Mouse (Mus musculus) hindbrain, embryonic 12.5 days (tissue): ENCODE measurements around the gene Tbc1d1. TPM values are rescaled to one million over a fixed set of nuclear protein-coding genes. Genes with fewer than 3 reads are reported as not detected.

Source experiments
- ATAC-seq: fragments of 200-750 bp; cut with Nextera tagmentation; 2 replicates; pipeline ENCODE4 v1.8.0; 2017; ENCODE audit warnings: moderate TSS enrichment; ENCODE audit not compliant: low FRiP score
- H3K27ac ChIP-seq: fragments of 300-500 bp; sonication (generic); 2 replicates; pipeline ENCODE4 v1.5.1; 2016; ENCODE audit warnings: mild to moderate bottlenecking
- H3K27me3 ChIP-seq: fragments of 300-500 bp; sonication (generic); 2 replicates; pipeline ENCODE4 v1.6.1; 2016; ENCODE audit warnings: mild to moderate bottlenecking
- H3K36me3 ChIP-seq: fragments of 300-500 bp; sonication (generic); 2 replicates; pipeline ENCODE4 v1.6.1; 2016; ENCODE audit warnings: mild to moderate bottlenecking
- H3K4me1 ChIP-seq: fragments of 300-500 bp; sonication (generic); 2 replicates; pipeline ENCODE4 v1.6.1; 2016
- H3K4me2 ChIP-seq: fragments of 300-500 bp; sonication (generic); replicated peaks from 2 replicates; pipeline ENCODE4 v1.6.1; 2016; ENCODE audit warnings: mild to moderate bottlenecking
- H3K4me3 ChIP-seq: fragments of 300-500 bp; sonication (generic); 2 replicates; pipeline ENCODE4 v1.5.1; 2016; ENCODE audit warnings: mild to moderate bottlenecking
- H3K9ac ChIP-seq: fragments of 300-500 bp; sonication (generic); 2 replicates; pipeline ENCODE4 v1.6.1; 2016; ENCODE audit warnings: mild to moderate bottlenecking, moderate library complexity
- H3K9me3 ChIP-seq: fragments of 300-500 bp; sonication (generic); replicated peaks from 2 replicates; pipeline ENCODE4 v1.6.1; 2016; ENCODE audit warnings: mild to moderate bottlenecking
- WGBS: fragments of 180-500 bp; shearing (Covaris S2); methylation state at CpG from one replicate; pipeline ENCODE4 v1.1.7; 2016; 5-methylcytosine and 5-hydroxymethylcytosine counted together
- polyA plus RNA-seq: library from polyadenylated mRNA; unstranded; fragments of >200 nt; fragmentation: Nextera tagmentation; extraction: Ambion mirVana; gene quantifications from 2 replicates; pipeline ENCODE4 v1.2.1, GENCODE M21; 2016

The Tbc1d1 gene
- polyA plus RNA-seq, 1 experiment from 2014 or later, result 24.5 TPM

DNA sequence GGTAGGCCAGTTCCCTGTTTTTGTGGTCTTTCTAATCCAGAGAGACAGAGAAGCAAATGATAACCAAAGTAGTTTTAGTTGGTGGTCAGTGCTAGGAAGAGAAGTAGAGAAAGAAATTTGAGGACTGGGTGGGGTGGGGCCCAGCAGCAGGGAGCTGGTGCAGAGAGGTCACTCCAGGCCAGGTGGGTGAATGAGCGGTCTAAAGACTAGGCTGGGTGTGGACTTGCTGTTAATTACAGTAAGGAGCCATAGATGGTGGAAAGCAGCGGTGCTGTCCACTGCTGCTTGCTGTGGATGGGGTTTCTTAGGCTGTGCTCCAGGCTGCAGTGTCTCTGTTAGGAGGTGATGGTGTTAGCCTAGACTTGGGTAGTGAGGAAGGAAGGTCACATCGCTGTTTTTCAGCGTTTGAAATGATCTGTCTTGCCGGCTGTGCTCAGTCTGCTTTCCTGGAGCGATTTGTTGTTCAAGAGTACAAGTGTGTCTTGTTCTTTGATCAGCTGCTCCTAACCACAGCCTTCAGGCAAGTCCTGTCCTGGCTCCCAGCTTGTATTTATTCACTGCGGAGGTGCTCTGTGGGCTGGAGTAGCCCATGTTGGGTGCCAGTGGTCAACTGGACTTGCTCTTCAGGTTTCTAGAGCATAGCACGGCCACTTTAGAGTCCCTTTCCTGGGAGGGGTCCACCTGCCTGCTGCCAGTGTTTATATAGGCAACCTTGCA lies 78.3 kb downstream of the Tbc1d1 start:
- Histone ChIP-seq H3K36me3 (no peaks in the 10 kb centered on the region), H3K27me3 (no peaks in the 10 kb centered on the region), H3K4me3 (no peak overlapping the region), H3K4me2 (no peak overlapping the region), H3K27ac (no peak overlapping the region), H3K4me1 (peaks cover 20% of the 10 kb centered on the region), H3K9me3 (no peaks in the 10 kb centered on the region), H3K9ac (no peak overlapping the region)
- no peak for ATAC-seq
- WGBS, result 79% methylated on average over 8 of the region's 8 CpGs

DNA sequence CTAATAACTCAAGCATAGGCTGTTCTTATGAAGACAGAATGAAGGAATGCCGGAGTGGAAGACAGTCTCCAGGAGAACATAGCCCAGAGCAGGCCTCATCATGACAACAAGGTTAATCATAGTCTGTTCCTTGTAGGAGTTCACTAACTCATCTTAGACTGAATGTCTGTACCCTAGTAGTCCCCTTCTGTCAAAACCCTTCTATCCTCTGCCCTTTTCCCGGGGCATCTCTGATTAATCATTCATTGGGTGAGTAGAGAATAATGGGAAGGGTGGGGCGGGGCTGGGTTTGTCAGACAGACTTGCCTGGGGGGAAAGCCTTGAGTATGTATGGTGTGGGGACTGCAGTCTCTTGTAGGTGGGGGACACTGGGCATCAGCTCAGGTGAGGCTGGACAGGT lies 79.1 kb downstream of the Tbc1d1 start:
- H3K4me1 ChIP-seq, result peaks cover 20% of the 10 kb centered on the region
- no peak for ATAC-seq
- H3K27ac ChIP-seq, result no peak overlapping the region
- no peak overlapping the region for H3K4me3 ChIP-seq
- no peaks in the 10 kb centered on the region for H3K9me3 ChIP-seq
- no peak overlapping the region for H3K9ac ChIP-seq
- WGBS, result 58% methylated on average over 3 of the region's 3 CpGs
- H3K4me2 ChIP-seq, result no peak overlapping the region
- no peaks in the 10 kb centered on the region for H3K36me3 ChIP-seq
- no peaks in the 10 kb centered on the region for H3K27me3 ChIP-seq

DNA sequence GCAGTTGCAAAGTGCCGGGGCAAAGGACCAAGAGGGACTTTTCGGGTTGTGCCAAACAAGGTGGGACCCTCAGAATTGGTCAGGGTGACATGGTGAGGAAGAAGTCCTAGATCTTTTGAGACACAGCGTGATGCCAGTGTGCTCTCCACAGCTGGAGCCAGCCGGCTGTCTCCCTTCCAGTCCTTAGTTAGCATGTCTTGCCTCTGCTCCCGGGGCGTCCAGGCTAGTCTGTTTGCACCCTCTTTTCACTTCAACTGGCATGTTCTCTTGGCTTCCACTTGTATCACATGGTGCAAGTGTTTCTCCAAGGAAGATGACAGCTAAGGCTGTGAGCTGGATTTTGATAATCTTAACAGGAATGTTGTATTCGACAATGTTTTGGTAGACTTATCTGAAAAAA lies 80.5 kb downstream of the Tbc1d1 start:
- no peaks in the 10 kb centered on the region for H3K36me3 ChIP-seq
- no peak overlapping the region for H3K4me2 ChIP-seq
- no peak overlapping the region for H3K4me3 ChIP-seq
- no peaks in the 10 kb centered on the region for H3K27me3 ChIP-seq
- WGBS, result 58% methylated on average over 7 of the region's 7 CpGs
- no peaks in the 10 kb centered on the region for H3K9me3 ChIP-seq
- no peak for ATAC-seq
- H3K9ac ChIP-seq, result no peak overlapping the region
- no peak overlapping the region for H3K27ac ChIP-seq
- H3K4me1 ChIP-seq, result peaks cover 14% of the 10 kb centered on the region

DNA sequence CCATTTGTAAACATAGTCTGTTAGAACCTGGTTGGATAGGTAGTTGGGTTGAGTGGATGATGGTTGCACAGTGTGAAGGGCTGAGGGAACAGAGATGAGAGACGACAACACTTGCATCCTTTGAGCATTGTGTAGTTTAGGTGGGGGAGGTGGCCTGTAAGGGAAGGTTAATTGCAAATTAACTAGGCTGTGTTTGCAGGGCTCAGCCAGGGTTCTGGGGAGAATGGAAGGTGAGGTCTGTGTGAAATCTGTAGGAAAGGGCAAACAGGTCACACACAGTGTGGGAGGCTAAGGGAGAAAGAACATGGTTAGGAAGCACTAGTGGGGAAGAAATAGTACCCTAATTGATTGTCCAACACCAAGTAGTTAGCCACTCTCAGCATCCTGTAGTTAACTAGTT lies 81.2 kb downstream of the Tbc1d1 start:
- Histone ChIP-seq H3K27ac (no peak overlapping the region), H3K36me3 (no peaks in the 10 kb centered on the region), H3K4me2 (no peak overlapping the region), H3K9me3 (no peaks in the 10 kb centered on the region), H3K9ac (no peak overlapping the region), H3K27me3 (no peaks in the 10 kb centered on the region), H3K4me1 (peaks cover 14% of the 10 kb centered on the region), H3K4me3 (no peak overlapping the region)
- 28% methylated on average over 1 of the region's 1 CpGs for WGBS
- no peak for ATAC-seq

DNA sequence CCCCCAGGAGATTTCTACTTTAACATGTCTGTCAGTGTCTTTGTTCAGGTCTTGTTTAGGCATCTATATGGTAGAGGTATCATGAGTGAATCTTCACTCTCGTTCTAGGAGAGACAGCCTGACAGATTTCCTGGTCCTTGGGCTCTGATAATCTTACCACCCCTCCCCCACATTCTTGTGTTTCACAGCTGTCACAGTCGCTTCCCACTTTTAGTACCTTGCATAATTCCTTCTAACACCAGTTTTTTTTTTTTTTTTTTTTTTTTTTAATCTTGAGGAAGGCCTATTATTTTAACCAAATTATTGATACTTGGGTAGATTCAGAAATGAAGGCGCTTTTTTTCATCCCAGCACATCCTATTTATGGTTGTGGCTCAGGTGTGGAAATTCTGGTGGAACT lies 81.6 kb downstream of the Tbc1d1 start:
- H3K9me3 ChIP-seq, result no peaks in the 10 kb centered on the region
- no peak overlapping the region for H3K9ac ChIP-seq
- WGBS, result 57% methylated on average over 3 of the region's 3 CpGs
- no peak overlapping the region for H3K27ac ChIP-seq
- no peak overlapping the region for H3K4me2 ChIP-seq
- no peaks in the 10 kb centered on the region for H3K27me3 ChIP-seq
- no peak overlapping the region for H3K4me3 ChIP-seq
- peaks cover 14% of the 10 kb centered on the region for H3K4me1 ChIP-seq
- ATAC-seq, result no peak
- H3K36me3 ChIP-seq, result no peaks in the 10 kb centered on the region

DNA sequence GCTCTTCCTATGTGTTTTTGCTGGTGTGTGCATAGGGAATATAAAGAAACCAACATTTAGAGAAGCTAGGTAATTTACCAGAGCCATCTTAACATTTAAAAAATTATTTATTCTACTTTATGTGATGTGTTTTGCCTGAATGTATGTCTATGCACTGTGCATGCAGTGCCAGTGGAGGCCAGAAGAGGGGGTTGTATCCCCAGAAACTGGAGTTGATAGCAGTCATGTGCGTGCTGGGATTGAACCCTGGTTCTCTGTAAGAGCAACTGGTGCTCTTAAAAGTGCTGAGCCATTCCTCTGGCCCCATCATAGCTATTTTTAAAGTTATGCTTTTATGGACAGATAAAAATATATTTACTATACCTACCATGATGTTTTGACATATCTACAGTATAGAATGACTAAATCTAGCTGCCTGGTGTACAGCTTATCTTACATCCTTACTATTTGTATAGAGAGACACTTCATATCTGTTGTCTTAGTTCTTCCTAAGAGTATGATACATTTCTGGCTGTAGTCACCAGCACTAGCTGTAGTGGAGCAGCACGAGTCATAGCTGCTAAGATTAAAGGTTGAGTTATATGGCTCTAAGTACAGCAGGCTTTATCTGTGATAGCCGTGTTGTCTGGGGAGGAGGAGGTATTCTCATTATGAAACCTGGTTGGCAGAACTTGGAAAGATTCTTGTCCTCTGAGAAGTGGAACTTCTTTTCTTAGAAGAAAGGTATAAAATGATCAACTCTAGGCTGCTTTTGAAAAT lies 83.0 kb downstream of the Tbc1d1 start:
- Histone ChIP-seq H3K4me1 (peaks cover 20% of the 10 kb centered on the region), H3K27ac (no peak overlapping the region), H3K4me2 (no peak overlapping the region), H3K9ac (no peak overlapping the region), H3K9me3 (no peaks in the 10 kb centered on the region), H3K27me3 (no peaks in the 10 kb centered on the region), H3K4me3 (no peak overlapping the region), H3K36me3 (no peaks in the 10 kb centered on the region)
- 94% methylated on average over 3 of the region's 3 CpGs for WGBS
- ATAC-seq, result no peak

DNA sequence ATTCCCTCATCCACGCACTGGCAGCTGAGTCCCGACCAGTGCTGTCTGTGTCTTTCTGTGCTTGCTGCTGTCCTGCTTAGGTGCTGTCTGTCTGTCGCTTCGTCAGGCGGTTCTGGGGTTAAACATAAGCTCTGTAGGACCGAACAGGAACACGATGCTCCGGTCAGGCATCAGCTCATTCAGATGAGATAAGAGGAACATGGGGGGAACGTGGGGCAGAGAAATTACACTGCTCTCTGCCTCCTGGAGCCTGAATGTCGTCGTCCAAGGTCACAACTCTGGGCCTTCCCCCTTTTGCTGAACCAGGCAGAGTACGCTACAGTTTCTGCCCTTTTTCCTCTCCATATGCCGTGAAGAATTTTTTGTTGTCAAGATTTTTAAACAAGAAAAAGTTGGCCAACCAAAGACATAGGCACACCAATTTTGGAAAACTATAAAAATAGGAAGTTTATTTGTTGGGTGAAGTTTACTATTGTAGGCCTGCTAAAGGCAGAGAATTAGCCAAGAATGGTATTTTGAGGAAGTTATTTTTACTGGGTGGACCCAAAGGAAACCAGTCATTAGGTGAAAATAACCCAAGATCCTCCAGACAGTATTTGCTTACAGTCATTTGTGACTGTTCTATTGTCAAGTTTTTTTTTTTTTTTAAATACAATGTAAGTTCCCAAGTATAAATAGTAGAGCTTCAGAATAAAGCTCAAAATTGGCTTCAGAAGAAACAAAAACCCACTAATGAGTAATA lies 85.0 kb downstream of the Tbc1d1 start:
- no peak overlapping the region for H3K4me2 ChIP-seq
- no peak overlapping the region for H3K9ac ChIP-seq
- H3K4me3 ChIP-seq, result no peak overlapping the region
- H3K27me3 ChIP-seq, result no peaks in the 10 kb centered on the region
- no peak for ATAC-seq
- peaks cover 22% of the 10 kb centered on the region for H3K4me1 ChIP-seq
- 75% methylated on average over 13 of the region's 13 CpGs for WGBS
- no peaks in the 10 kb centered on the region for H3K36me3 ChIP-seq
- no peaks in the 10 kb centered on the region for H3K9me3 ChIP-seq
- no peak overlapping the region for H3K27ac ChIP-seq

DNA sequence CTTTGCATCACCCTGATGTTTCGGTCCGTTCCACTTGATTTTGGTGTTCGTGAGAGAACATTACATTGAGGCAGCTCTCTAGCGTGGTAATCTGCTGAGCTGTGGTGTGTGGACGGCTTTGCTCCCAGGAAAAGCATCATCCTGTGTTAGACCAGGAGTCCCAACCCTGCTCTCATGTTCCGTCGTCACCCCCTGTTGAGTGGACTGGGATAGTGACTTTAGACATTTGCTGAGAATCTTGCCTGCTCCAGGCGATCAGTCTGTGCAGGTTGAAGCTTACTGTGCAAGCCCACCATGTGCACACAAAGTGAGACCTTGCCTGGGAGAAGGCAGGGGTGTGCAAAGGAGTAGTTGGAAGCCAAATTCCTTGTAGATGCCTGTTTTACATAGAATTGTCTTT lies 85.8 kb downstream of the Tbc1d1 start:
- Histone ChIP-seq H3K9ac (no peak overlapping the region), H3K4me3 (no peak overlapping the region), H3K4me1 (peaks cover 22% of the 10 kb centered on the region), H3K9me3 (no peaks in the 10 kb centered on the region), H3K4me2 (no peak overlapping the region), H3K27me3 (no peaks in the 10 kb centered on the region), H3K36me3 (no peaks in the 10 kb centered on the region), H3K27ac (no peak overlapping the region)
- no peak for ATAC-seq
- WGBS, result 91% methylated on average over 8 of the region's 8 CpGs

DNA sequence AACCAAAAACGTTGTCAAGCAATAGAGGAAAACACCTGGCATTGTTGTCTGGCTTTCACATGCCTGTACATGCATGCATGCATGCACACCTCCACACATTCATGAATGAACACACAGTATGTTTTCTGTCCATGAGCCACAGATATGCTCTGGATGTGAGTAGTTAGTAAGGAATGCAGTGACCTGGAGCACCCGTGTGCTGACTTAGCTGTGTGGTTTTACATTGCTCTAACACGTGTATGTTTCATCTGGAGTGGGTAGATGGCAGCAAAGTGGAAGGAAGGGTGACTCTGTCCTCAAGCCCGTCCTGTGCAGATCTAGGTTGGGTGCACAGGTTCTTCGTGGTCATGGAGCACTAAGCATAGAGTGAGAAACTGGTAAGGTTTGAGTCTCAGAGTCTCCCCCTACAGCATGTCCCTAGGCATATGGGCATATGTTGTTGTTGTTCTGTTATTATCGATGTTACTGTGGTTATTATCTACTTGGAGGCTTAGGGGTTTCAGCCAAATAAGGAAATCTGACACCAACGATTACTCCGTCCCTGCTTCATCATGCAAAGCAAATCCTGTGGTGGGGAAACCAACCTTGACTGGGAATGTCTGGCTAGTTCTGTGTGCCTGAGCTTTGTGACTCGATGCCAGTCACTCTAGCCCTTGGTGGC lies 86.8 kb downstream of the Tbc1d1 start:
- Histone ChIP-seq H3K4me3 (no peak overlapping the region), H3K27ac (no peak overlapping the region), H3K4me2 (no peak overlapping the region), H3K4me1 (peaks cover 16% of the 10 kb centered on the region), H3K9me3 (no peaks in the 10 kb centered on the region), H3K36me3 (no peaks in the 10 kb centered on the region), H3K9ac (no peak overlapping the region), H3K27me3 (no peaks in the 10 kb centered on the region)
- 69% methylated on average over 9 of the region's 9 CpGs for WGBS
- ATAC-seq, result no peak

DNA sequence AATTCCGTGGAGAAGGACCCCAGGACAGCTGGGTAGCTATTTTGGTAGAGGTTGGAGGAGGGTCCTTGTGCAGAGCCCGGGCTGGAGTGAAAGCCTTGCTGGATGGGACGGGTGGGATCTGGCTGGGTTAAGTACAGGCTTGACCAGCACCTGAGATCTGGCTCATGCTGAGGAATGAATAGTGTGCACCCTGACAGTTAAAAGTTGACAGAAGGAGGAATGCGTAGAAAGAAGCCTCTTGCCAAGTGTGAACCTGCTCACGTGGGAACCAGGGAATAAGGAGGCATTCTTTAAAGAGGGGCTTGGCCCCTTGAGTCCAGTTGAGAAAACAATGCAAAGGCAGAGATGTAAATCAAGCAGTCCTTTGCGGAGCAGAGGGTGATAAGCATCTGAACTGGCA lies 87.6 kb downstream of the Tbc1d1 start:
- H3K27me3 ChIP-seq, result no peaks in the 10 kb centered on the region
- 39% methylated on average over 6 of the region's 6 CpGs for WGBS
- no peak overlapping the region for H3K9ac ChIP-seq
- peaks cover 16% of the 10 kb centered on the region for H3K4me1 ChIP-seq
- no peak overlapping the region for H3K4me2 ChIP-seq
- no peak for ATAC-seq
- H3K4me3 ChIP-seq, result no peak overlapping the region
- H3K36me3 ChIP-seq, result no peaks in the 10 kb centered on the region
- H3K27ac ChIP-seq, result no peak overlapping the region
- H3K9me3 ChIP-seq, result no peaks in the 10 kb centered on the region

DNA sequence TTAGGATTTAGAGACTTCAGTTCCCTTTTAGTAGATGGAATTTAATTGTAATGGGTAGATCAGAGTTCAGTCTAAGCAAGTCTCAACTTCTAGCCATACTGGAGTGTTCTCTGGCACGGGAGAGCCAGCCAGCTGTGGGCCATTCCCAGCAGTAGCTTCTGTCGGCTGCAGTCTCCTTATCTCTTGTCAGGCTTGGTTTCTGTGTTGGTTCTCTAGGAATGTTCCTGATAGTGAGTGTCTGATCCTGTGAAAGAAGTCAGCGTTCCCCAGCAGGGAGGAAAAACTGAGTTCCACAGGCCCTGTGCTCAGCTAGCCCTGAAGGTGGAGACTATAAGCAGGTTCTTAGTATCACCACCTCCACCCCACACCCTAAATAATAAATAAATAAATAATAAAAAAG lies 88.2 kb downstream of the Tbc1d1 start:
- 37% methylated on average over 3 of the region's 3 CpGs for WGBS
- Histone ChIP-seq H3K27me3 (no peaks in the 10 kb centered on the region), H3K9ac (no peak overlapping the region), H3K4me3 (no peak overlapping the region), H3K4me1 (peaks cover 16% of the 10 kb centered on the region), H3K36me3 (no peaks in the 10 kb centered on the region), H3K9me3 (no peaks in the 10 kb centered on the region), H3K27ac (no peak overlapping the region), H3K4me2 (no peak overlapping the region)
- no peak for ATAC-seq

DNA sequence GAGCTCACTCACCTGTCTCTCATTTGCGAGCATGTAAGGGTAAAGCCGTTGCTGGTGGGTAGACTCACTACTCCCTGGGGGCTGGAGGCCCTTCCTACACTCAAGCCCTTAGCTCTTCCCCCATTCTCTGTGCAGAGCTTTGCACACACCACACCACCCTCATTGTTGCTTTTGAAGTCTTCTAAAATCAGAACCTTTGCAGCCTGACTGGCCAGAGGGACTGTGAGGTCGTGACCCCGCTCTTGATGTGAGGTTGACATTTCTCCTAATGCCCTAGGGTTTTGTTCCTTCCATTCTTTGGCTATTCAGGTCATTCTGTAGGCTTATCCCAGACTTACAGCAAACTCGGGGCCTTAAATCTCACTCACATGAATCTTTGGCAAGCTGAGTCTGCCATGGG lies 88.6 kb downstream of the Tbc1d1 start:
- WGBS, result 18% methylated on average over 5 of the region's 5 CpGs
- Histone ChIP-seq H3K4me2 (no peak overlapping the region), H3K36me3 (no peaks in the 10 kb centered on the region), H3K4me3 (no peak overlapping the region), H3K9me3 (no peaks in the 10 kb centered on the region), H3K27ac (no peak overlapping the region), H3K27me3 (no peaks in the 10 kb centered on the region), H3K9ac (no peak overlapping the region), H3K4me1 (peaks cover 16% of the 10 kb centered on the region)
- no peak for ATAC-seq
